Mouse (Mus musculus): ENCODE results near the gene Fat1. TPM values are rescaled to one million over a fixed set of nuclear protein-coding genes. Genes with fewer than 3 reads are reported as not detected.

Fat1 gene
- total and polyA plus RNA-seq, 3 experiments: 0.33 TPM; not detected in 2

DNA sequence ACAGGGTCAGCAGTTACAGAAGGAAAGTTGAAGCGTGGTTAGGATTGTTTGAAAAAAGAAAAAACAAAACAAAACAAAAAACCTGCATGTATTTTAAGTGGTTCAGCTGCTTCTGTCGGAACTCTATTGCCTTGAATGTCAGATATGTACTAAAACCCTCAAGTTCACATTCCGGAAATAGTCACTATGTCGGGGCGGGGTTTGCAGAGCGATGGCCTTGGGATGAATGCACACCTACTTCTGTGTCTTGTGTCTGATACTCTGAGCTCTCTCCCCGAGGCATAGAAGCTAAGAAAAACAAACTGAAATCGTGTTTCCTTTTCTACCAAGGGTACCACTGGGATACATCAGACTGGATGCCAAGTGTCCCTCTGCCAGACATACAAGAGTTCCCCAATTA, 115.2 kb downstream of the Fat1 start:
- peaks cover 39% of the 10 kb centered on the region for H3K9me3 ChIP-seq (replicated peaks)

DNA sequence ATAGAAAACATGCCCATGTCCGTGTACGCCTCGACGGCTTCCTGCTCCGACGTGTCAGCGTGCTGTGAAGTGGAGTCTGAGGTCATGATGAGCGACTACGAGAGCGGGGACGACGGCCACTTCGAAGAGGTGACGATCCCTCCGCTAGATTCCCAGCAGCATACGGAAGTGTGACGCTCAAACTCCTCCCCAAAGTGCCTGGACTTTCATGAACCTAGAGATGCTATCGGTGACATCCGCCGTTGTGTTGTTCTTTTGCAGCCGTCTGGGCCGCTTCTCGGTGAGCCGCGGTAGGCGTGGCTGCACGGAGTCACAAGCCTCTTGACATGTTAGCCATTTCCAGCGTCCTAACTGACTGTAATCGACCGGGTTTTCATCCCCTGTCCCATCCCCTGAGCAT, 116.0 kb downstream of the Fat1 start:
- Histone ChIP-seq H3K4me3 (ENCODE audit: low read depth, low read length) (no peak overlapping the region), H3K36me3 (replicated peaks) (no peaks in the 10 kb centered on the region), H3K27me3 (ENCODE audit: insufficient read depth, low read length) (no peaks in the 10 kb centered on the region), H3K4me1 (ENCODE audit: insufficient read depth, low read depth, low read length) (no peaks in the 10 kb centered on the region), H3K9me3 (replicated peaks) (peaks cover 39% of the 10 kb centered on the region)
- TF ChIP-seq CTCF (IDR thresholded peaks at IDR 0.05; ENCODE audit: low read depth, low read length): no peak
- no peak for TF ChIP-seq GATA2 (IDR thresholded peaks at IDR 0.05; ENCODE audit: borderline replicate concordance, low read depth, low read length)
- no peak for TF ChIP-seq GATA1 (IDR thresholded peaks at IDR 0.05; ENCODE audit: borderline replicate concordance, low read length)
- no peak for TF ChIP-seq TAL1 (conservative IDR thresholded peaks at IDR 0.05; ENCODE audit: low read depth, low read length)
- TF ChIP-seq POLR2AphosphoS5 (IDR thresholded peaks at IDR 0.05; ENCODE audit: insufficient replicate concordance, low read depth, low read length): no peak
- ATAC-seq (ENCODE audit: extremely low read depth, insufficient number of reproducible peaks, low FRiP score, poor library complexity, severe bottlenecking) (no peak), DNase-seq (ENCODE audit: low spot score) (no peak)

More for the DNA sequence above, 115.2 kb downstream of the Fat1 start:
- TF ChIP-seq POLR2AphosphoS5 (IDR thresholded peaks at IDR 0.05; ENCODE audit: insufficient replicate concordance, low read depth, low read length) (no peak), GATA1 (IDR thresholded peaks at IDR 0.05; ENCODE audit: borderline replicate concordance, low read length) (no peak), TAL1 (conservative IDR thresholded peaks at IDR 0.05; ENCODE audit: low read depth, low read length) (no peak), CTCF (IDR thresholded peaks at IDR 0.05; ENCODE audit: low read depth, low read length) (no peak), GATA2 (IDR thresholded peaks at IDR 0.05; ENCODE audit: borderline replicate concordance, low read depth, low read length) (no peak)
- DNase-seq (ENCODE audit: low spot score) (no peak), ATAC-seq (ENCODE audit: extremely low read depth, insufficient number of reproducible peaks, low FRiP score, poor library complexity, severe bottlenecking) (no peak)
- no peak overlapping the region for H3K4me3 ChIP-seq (ENCODE audit: low read depth, low read length)
- H3K4me1 ChIP-seq (ENCODE audit: insufficient read depth, low read depth, low read length): no peaks in the 10 kb centered on the region
- no peaks in the 10 kb centered on the region for H3K27me3 ChIP-seq (ENCODE audit: insufficient read depth, low read length)
- H3K36me3 ChIP-seq (replicated peaks): no peaks in the 10 kb centered on the region

DNA sequence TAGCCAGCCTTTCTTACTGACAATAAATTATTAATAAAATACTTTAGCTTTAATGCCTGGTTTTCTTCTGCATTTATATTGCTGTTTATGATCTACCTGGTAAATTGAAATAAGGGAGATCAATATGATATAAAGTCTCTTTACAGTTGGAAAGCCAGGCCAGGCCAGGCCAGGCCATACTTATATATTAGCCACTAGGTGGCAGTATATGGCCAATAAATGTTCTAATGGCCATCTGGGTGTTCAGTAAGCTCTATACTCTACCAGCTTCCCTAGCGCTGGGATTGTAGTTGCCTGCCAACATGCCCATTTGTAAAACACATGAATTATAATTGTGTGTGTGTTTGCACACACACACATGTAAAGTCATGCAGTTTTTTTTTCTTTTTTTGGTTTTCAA, 117.0 kb downstream of the Fat1 start:
- no peaks in the 10 kb centered on the region for H3K27me3 ChIP-seq (ENCODE audit: insufficient read depth, low read length)
- H3K4me3 ChIP-seq (ENCODE audit: low read depth, low read length): no peak overlapping the region
- ATAC-seq (ENCODE audit: extremely low read depth, insufficient number of reproducible peaks, low FRiP score, poor library complexity, severe bottlenecking): no peak
- DNase-seq (ENCODE audit: low spot score): no peak
- H3K36me3 ChIP-seq (replicated peaks): no peaks in the 10 kb centered on the region
- H3K4me1 ChIP-seq (ENCODE audit: insufficient read depth, low read depth, low read length): no peaks in the 10 kb centered on the region
- H3K9me3 ChIP-seq (replicated peaks): peaks cover 36% of the 10 kb centered on the region
- TF ChIP-seq GATA1 (IDR thresholded peaks at IDR 0.05; ENCODE audit: borderline replicate concordance, low read length) (no peak), CTCF (IDR thresholded peaks at IDR 0.05; ENCODE audit: low read depth, low read length) (no peak), TAL1 (conservative IDR thresholded peaks at IDR 0.05; ENCODE audit: low read depth, low read length) (no peak), GATA2 (IDR thresholded peaks at IDR 0.05; ENCODE audit: borderline replicate concordance, low read depth, low read length) (no peak), POLR2AphosphoS5 (IDR thresholded peaks at IDR 0.05; ENCODE audit: insufficient replicate concordance, low read depth, low read length) (no peak)

DNA sequence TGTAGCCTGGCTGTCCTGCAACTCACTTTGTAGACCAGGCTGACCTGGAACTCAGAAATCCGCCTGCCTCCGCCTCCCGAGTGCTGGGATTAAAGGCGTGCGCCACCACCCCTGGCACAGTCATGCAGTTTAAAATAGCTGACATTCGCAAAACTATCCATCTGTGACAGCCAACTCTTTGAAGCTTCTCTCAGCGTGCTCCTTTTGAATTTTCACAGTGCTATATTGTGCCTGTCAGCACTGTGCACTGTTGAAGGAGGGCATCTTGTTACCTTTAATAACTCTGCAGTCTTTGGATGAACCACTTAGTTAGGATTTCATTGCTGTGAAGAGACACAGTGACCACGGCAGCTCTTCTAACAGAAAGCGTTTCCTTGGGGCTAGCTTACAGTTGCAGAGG, 117.4 kb downstream of the Fat1 start:
- H3K36me3 ChIP-seq (replicated peaks): no peaks in the 10 kb centered on the region
- no peaks in the 10 kb centered on the region for H3K27me3 ChIP-seq (ENCODE audit: insufficient read depth, low read length)
- no peaks in the 10 kb centered on the region for H3K4me1 ChIP-seq (ENCODE audit: insufficient read depth, low read depth, low read length)
- ATAC-seq (ENCODE audit: extremely low read depth, insufficient number of reproducible peaks, low FRiP score, poor library complexity, severe bottlenecking) (no peak), DNase-seq (ENCODE audit: low spot score) (no peak)
- peaks cover 36% of the 10 kb centered on the region for H3K9me3 ChIP-seq (replicated peaks)
- H3K4me3 ChIP-seq (ENCODE audit: low read depth, low read length): no peak overlapping the region
- no peak for TF ChIP-seq GATA1 (IDR thresholded peaks at IDR 0.05; ENCODE audit: borderline replicate concordance, low read length)
- TF ChIP-seq GATA2 (IDR thresholded peaks at IDR 0.05; ENCODE audit: borderline replicate concordance, low read depth, low read length): no peak
- no peak for TF ChIP-seq TAL1 (conservative IDR thresholded peaks at IDR 0.05; ENCODE audit: low read depth, low read length)
- TF ChIP-seq CTCF (IDR thresholded peaks at IDR 0.05; ENCODE audit: low read depth, low read length): no peak
- no peak for TF ChIP-seq POLR2AphosphoS5 (IDR thresholded peaks at IDR 0.05; ENCODE audit: insufficient replicate concordance, low read depth, low read length)

DNA sequence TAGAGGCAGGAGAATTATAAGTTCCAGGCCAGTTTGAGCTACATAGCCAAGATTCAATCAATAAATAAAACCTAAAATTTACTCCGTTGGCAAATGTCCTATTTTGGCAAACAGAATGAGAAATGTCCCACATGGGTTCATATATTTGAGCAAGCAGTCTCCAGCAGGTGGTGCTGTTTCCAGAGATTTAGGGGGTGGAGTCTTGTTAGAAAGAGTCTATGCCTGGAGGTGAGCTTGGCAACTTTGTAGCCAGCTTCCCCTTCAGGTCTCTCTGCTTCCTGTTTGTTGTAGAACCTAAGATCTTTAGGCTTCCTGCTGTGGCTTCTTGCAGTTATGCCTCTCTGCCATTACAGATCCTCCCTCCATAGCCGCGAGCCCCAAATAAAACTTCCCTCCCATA, 120.3 kb downstream of the Fat1 start:
- ATAC-seq (ENCODE audit: extremely low read depth, insufficient number of reproducible peaks, low FRiP score, poor library complexity, severe bottlenecking) (no peak), DNase-seq (ENCODE audit: low spot score) (no peak)
- H3K27me3 ChIP-seq (ENCODE audit: insufficient read depth, low read length): no peaks in the 10 kb centered on the region
- no peak overlapping the region for H3K4me3 ChIP-seq (ENCODE audit: low read depth, low read length)
- H3K4me1 ChIP-seq (ENCODE audit: insufficient read depth, low read depth, low read length): no peaks in the 10 kb centered on the region
- no peaks in the 10 kb centered on the region for H3K36me3 ChIP-seq (replicated peaks)
- H3K9me3 ChIP-seq (replicated peaks): peaks cover 35% of the 10 kb centered on the region
- TF ChIP-seq CTCF (IDR thresholded peaks at IDR 0.05; ENCODE audit: low read depth, low read length) (no peak), TAL1 (conservative IDR thresholded peaks at IDR 0.05; ENCODE audit: low read depth, low read length) (no peak), GATA2 (IDR thresholded peaks at IDR 0.05; ENCODE audit: borderline replicate concordance, low read depth, low read length) (no peak), POLR2AphosphoS5 (IDR thresholded peaks at IDR 0.05; ENCODE audit: insufficient replicate concordance, low read depth, low read length) (no peak), GATA1 (IDR thresholded peaks at IDR 0.05; ENCODE audit: borderline replicate concordance, low read length) (no peak)

DNA sequence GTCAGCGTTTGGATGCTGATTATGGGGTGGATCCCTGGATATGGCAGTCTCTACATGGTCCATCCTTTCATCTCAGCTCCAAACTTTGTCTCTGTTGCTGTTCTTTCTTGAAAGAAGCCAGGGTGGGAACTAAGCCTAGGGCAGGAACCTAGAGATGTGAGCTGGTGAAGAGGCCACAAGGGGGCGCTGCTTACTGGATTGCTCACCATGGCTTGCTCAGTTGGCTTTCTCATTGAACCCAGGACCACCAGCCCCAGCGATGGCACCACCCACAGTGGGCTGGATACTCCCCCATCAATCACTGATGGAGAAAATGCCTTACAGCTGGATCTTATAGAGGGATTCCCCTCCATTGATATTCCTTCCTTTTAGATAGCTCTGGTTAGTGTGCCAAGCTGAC, 121.6 kb downstream of the Fat1 start:
- ATAC-seq (ENCODE audit: extremely low read depth, insufficient number of reproducible peaks, low FRiP score, poor library complexity, severe bottlenecking) (no peak), DNase-seq (ENCODE audit: low spot score) (no peak)
- H3K27me3 ChIP-seq (ENCODE audit: insufficient read depth, low read length): no peaks in the 10 kb centered on the region
- H3K9me3 ChIP-seq (replicated peaks): peaks cover 36% of the 10 kb centered on the region
- no peak for TF ChIP-seq GATA2 (IDR thresholded peaks at IDR 0.05; ENCODE audit: borderline replicate concordance, low read depth, low read length)
- TF ChIP-seq CTCF (IDR thresholded peaks at IDR 0.05; ENCODE audit: low read depth, low read length): no peak
- TF ChIP-seq TAL1 (conservative IDR thresholded peaks at IDR 0.05; ENCODE audit: low read depth, low read length): no peak
- no peak for TF ChIP-seq GATA1 (IDR thresholded peaks at IDR 0.05; ENCODE audit: borderline replicate concordance, low read length)
- no peaks in the 10 kb centered on the region for H3K36me3 ChIP-seq (replicated peaks)
- no peaks in the 10 kb centered on the region for H3K4me1 ChIP-seq (ENCODE audit: insufficient read depth, low read depth, low read length)
- H3K4me3 ChIP-seq (ENCODE audit: low read depth, low read length): no peak overlapping the region
